Mouse (Mus musculus): Measurements from ENCODE around the gene Zbtb18.
"Not testable (repeated sequence)": the region's sequence is repeated elsewhere in the genome, so short reads cannot be mapped to it uniquely, and the experiment has no call there.

Zbtb18 gene

DNA sequence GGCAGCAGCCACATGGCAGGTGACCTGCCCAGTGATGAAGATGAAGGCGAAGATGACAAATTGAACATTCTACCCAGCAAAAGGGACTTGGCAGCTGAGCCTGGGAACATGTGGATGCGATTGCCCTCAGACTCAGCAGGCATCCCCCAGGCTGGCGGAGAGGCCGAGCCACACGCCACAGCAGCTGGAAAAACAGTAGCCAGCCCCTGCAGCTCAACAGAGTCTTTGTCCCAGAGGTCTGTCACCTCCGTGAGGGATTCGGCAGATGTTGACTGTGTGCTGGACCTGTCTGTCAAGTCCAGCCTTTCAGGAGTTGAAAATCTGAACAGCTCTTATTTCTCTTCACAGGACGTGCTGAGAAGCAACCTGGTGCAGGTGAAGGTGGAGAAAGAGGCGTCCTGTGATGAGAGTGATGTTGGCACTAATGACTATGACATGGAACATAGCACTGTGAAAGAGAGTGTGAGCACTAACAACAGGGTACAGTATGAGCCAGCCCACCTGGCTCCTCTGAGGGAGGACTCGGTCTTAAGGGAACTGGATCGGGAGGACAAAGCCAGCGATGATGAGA lies 5.5 kb downstream of the Zbtb18 start:
- no peak for DNase-seq (ENCODE audit: low spot score)

DNA sequence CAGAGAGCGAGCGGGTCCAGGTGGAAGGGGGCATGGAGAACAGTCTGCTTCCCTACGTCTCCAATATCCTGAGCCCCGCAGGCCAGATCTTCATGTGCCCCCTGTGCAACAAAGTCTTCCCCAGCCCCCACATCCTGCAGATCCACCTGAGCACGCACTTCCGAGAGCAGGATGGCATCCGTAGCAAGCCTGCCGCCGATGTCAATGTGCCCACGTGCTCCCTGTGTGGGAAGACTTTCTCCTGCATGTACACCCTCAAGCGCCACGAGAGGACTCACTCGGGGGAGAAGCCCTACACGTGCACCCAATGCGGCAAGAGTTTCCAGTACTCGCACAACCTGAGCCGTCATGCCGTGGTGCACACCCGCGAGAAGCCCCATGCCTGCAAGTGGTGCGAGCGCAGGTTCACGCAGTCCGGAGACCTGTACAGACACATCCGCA lies 6.0 kb downstream of the Zbtb18 start:
- DNase-seq (ENCODE audit: low spot score) = no peak

DNA sequence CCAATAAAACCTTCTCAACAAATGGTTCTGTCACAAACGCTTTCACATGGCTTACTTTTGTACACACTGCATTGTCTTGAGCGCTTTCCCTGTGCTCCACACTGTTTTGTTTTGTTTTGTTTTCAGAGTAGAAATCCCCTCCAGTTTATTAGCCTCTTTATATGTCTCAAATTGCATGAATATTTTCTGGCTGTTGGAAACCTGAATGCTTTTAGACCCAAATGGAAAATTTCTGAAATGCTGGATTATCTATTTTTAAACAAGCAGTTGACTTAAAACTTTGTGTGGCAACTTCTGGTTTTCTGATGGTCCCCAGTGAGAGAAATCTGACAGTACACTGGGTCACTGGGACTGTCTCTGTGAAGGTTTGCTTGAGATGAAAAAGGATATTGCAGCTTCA lies 6.8 kb downstream of the Zbtb18 start:
- DNase-seq (ENCODE audit: low spot score) = no peak

DNA sequence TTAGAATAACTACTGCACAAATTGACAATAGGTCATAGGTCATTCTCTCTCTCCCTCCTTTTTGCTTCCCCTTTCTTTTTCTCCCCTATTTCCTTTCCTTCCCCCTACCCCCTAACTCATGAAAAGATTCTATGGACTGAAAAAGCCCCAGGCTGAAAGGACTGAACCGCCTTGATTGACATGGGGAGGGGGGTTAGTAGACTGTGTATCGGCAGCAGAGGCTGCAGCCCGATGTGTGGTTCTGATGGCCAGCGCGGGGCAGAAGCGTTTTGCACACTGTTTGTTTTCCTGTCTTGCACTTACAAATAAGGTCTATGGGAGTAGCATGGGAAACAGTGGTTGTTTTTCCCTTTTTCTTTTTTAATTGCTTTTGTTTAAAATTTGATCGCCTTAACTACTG lies 7.7 kb downstream of the Zbtb18 start:
- DNase-seq (ENCODE audit: low spot score) = not testable (repeated sequence)

DNA sequence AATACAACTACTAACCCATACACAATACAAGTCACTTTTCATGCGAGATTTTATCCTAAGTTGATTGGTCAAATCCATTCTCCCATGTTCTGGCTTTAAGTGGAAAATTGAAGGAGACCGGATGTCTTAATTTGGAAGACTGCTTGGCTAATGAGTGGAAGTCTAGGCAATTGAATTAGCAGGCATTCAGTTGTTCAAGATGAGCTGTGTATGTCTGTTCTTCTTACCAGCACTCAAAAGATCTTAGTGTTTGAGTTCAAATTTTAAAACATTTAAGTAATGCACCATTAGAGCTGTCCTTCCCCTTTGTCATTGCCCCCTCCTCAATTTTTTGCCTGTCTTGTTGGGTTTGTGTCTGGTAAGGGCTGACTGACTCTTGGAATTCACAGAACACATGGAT lies 8.9 kb downstream of the Zbtb18 start:
- no peak for DNase-seq (ENCODE audit: low spot score)

DNA sequence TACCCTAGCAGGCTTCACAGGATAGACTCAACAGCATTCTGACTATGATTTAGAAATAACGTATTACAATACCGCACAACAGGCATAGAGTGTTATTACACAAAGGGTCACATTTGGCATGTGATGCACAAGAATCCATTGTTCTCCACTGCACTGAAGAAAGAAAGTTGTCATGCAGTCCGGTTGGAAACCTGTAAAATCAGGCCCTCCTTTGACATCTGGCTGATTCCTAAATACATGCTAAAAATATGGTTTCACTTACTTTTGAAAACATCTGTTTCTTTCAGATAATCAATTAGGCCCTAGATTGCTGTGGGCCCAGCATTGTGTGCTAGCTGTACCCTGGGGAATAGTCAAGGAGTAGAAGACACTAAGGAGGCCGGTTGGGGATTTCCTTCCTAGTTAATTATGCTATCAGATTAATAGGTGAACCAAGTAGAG lies 9.9 kb downstream of the Zbtb18 start:
- DNase-seq (ENCODE audit: low spot score) = no peak

DNA sequence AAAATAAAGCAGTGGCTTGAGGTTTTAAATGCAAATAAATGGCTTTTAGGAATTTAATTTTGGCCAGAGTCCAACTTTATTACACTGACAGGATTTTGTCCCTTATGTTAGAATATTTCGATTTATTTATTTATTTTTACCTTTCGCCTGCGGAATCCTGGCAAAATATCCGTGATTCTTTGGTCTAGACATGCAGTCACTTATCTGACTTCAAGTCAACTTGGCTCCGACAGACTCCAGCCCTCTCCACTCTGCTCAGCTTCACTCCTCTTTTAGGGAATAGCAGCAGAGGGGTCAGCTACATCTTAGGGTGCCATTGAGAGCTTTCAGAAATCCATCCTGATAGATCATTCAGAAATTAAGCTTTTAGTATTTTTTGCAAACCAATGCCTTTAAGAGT lies 10.8 kb downstream of the Zbtb18 start:
- DNase-seq (ENCODE audit: low spot score) = no peak

DNA sequence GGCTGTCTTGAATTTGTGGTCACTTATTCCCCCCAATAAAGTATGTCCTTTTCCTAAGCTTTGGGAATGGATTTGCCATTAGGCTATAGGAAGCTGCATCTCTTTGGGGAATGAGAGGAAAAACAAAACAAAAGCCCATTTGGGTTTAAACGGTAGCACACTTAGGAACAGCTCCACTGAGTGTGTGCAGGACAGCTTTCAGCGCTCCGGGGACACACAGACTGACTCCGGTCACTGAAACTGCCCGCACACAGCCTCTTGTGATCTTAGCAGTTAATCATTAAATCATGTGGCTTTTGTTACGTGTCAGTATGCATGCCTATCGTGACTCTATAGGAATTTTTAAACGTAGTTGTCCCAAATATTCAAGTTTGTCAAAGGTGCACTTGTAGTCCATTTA lies 11.7 kb downstream of the Zbtb18 start:
- no peak for DNase-seq (ENCODE audit: low spot score)

DNA sequence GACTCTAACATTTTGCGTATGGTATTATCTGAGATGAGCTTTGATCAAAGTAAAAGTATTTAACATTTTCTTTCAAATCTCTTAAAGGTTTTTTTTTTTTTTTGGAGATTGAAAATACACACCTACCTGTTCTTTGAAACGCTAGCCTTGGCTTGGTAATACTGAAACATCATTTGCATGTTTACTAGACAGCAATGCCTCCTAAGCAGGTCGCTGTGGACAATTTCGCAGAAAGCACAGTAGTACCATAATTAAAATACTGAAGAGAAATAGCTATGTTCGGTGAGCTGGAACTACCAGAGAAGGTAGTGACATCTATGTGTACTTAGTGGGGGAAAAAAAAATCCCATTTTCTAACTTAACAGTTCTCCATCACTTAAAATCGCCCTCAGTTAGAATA lies 12.3 kb downstream of the Zbtb18 start:
- DNase-seq (ENCODE audit: low spot score) = no peak

DNA sequence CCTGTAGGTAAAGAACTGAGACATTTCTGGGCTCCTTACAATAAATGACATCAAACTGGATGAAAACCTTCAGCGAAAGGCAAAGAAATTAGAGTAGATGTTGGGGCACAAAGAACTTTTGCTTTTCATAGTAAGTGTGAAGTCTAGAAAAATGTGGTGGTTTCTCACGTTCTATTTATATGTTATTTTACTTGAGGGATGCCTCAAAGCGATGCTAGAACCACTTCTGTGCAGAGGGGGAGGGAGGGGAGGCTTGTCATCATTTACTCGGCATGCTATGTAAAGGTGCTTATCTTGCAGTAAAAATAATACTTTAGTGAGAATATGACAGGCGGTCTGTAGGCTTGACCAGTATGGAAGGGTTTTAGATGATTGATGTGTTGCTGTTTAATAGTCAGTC lies 13.3 kb downstream of the Zbtb18 start:
- no peak for DNase-seq (ENCODE audit: low spot score)

DNA sequence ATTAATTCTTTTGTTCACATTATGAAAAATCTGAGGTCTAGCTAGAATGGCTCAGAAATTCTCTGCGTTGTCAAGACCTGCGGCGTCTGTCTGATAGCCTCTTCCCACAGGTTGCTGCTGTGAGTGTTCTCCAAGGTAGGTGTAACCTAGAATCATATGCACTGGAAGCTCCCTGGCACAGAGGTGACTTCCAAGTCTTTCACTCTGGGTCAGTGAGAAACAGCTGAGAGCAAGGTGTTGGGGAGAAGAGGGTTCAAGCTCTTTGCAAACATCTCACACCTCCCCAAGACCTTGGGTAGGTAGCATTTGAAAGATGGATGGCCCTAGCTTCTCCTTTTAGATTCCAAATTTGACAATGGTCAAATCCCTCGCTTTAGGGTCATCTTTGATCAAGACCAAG lies 14.1 kb downstream of the Zbtb18 start:
- no peak for DNase-seq (ENCODE audit: low spot score)

DNA sequence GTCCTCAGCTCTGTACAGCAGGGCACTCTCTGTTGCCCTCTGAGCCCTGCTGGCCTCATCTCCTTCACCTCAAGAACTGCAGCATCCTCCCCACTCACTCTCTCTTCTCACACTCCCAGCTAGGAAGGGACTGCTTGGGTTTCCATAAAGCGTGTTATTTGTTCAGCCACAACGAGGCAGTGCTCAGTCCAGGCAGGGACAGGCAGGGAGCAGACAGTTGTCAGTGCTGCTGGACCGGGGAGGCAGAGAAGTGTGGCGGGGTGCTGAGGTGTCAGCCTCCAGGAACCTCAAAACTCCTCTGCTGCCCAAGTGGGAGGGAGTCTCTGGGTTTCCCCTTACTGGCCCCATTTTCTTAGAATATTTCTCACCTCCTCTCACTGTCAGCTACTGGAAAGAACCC lies 14.6 kb downstream of the Zbtb18 start:
- DNase-seq (ENCODE audit: low spot score) = no peak

DNA sequence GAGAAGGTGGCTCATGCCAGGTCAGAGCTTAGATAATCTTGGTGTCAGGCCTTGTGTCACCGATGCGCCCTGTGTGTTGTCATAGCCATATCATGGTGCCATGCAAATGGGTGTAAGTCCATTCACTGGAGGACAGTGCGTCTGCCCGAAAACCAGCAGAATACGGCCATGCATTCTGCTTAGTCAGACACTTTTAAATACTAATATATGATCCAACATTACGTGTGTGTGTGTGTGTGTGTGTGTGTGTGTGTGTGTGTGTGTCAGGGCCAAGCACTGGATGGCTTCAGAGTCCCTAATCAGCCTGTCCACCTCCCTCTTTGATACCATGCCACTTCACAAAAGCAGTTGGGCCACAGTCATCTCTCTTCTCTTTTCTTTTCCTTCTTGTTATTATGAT lies 15.8 kb downstream of the Zbtb18 start:
- DNase-seq (ENCODE audit: low spot score) = no peak

DNA sequence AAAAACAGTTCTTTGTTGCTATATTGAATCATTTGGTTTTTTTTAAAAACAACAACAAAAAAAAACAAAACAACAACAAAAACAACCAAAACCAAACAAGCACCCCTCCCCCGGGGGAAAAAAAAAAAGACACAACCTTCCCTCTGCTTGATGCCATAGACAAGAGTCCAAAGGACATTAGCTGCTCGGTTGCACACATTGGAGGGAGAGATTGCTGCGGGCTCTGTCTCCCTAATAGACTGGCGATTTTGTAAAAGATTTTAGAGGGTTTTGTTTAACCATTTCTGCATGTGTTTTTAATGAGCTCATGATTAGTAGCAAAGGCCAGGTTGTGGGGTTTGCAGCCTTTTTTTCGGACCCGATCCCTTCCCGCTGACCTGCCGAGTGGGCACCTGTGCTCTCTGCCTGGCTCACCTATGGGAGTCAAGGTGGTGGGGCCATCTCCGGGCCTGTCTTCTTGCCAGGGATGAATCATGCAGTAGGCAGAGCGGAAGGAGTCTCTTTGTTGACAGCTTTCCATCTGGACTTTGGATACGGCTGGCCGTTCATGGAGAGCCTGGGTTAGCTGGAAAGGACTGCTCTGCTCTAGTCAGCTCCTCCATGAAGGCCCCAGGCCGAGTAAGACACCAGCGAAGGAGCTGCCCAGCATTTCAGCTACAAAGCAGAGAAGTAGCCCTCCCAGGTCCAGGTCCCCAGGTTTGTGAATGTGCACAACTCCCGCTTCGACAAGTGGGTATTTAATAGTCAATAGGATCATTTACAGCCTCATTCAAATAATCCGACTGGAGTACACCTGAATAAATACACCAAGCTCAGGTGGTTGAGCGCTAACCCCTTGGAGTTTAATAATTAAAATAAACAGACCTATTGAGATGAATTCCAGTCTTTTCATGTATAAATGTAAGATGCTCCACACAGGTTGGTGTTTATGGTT lies 16.6 kb downstream of the Zbtb18 start:
- DNase-seq (ENCODE audit: low spot score) = no peak

DNA sequence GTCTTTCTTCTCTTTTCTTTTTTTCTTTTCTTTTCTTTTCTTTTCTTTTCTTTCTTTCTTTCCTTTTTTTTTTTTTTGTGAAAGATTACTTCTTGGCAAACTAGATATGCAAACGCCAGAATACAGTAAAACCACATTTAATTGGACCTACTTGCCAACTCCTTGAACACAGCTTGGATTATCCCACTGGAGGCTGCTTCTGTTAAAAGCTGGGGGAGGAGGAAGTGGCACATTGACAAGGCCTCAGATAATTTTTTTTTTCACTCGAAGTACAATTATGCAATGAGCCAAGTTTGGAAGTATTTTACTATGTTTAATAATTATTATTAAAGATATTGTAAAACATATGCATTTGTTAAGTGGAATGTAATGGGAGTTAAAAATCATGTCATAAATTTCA lies 17.4 kb downstream of the Zbtb18 start:
- DNase-seq (ENCODE audit: low spot score) = no peak

DNA sequence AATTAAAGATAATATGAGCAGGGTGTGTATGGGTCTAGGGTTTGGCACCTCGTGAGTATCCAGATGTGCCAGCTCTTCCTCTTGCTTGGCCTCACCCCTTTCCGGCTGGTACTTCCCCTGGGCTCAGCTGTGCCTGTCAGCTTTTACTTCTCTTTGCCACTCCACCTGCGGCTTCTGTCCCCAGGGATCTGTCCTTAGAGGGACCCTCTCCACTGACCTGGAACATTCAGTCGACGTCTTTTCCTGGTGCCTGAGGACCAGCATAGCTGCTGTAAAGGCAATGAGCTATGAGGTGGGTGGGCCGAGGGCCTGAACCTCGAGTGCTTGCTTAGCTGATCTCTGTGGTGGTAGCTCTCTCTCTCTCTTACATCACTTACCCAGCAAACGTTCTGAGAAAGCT lies 25.0 kb downstream of the Zbtb18 start:
- DNase-seq (ENCODE audit: low spot score) = peak; percentile 30

DNA sequence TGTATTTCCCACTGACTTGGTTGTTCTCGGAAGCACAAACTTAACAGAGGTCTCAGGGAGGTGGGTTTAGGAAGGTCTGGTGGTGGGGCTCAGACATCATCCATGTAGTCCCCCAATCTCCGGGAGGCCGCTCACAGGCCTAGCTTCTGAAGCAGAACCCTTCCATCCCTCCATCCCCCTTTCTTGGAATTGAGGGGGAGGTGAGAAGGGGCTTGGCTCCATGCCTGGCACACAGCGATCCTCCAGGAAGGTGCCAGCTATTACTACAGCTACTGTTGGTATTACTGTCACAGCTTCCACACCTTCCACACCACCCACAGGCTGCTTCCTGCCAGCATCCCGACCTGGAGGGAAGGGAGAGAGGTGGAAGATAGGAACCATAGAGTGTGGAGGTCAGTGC lies 26.3 kb downstream of the Zbtb18 start:
- no peak for DNase-seq (ENCODE audit: low spot score)

DNA sequence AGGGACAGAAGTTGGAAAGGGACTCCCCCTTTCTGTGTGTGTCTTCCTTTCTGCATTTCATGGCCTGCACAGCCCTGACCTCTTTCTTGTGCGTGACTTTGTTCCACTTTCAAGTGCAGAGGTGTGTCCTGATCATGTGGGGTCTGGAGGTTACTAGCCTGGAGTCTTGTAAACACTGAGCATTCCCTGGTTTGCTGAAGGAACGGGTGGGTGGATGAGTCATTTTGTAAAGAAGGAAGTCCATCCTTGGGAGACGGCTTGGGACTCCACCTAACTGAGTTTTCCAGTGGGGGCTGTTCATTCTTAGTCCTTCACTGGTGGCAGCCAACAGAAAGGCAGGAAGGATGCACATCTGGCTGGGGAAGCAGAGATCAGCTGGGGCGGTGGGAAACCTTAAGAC lies 27.9 kb downstream of the Zbtb18 start:
- DNase-seq (ENCODE audit: low spot score) = no peak

DNA sequence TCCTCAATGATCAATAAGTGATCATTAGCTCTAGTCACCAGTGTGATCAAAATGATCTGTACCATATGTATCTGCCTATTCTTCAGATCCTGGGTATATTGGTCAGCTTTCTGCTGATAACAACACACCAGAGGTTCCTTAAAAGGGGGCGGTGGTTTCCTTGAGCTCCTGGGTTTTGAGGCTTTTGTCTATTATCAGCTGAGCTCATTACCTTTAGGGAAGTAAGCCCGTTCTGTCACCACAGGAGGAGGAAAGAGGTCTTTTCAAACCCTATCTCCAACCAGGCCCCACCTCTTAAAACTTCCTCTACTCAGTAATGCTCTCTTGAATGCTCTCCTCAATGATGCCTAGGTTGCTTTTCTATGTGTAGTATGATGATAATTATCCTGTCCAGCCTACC lies 28.8 kb downstream of the Zbtb18 start:
- no peak for DNase-seq (ENCODE audit: low spot score)

DNA sequence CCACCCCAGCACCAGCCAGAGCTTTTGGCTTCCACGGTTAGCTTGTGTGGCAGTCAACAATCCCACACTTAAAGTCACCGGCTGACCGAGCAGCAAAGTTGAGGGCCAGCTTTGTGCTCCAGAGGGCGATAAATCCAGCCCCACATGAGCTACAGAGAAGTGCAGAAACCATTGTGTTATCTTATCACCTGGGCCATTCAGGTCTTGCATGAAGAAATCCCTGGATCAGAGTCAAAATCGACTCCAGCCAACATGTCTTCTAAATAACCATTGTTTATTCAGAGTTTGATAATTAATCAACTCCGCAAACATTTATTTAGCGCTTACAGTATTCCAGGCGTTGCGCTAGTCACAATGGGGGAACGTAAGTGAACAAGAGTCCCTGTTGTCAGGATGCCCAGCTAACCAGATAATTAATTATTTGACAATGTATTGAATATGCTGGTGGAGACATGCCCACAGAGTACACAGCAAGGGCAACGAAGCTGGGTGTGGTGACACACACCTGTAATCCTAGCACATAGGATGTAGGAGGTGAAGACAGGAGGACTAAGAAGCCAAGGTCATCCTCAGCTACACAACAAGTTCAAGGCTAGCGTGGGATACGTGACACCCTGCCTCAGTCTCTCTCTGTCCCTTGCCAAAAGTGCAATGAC lies 33.5 kb downstream of the Zbtb18 start:
- DNase-seq (ENCODE audit: low spot score) = no peak

DNA sequence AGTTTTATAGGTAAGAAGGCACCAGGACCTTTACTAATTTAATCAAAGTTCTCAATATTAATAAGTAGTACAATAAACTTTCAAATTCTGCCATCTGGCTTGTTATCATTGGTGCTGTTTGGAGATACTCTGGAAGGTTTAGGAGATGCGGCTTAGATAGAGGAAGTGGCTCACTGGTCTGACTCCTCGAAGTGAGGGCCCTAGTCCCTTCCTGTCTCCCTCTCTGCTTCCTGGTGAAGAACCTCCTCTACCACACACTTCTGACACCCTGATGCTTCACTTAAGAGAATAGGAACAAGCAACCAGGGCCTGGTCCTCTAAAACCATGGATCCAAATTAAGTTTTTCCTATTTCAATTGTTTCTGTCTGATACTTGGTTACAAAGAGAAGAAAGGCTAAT lies 36.4 kb downstream of the Zbtb18 start:
- DNase-seq (ENCODE audit: low spot score) = no peak

DNA sequence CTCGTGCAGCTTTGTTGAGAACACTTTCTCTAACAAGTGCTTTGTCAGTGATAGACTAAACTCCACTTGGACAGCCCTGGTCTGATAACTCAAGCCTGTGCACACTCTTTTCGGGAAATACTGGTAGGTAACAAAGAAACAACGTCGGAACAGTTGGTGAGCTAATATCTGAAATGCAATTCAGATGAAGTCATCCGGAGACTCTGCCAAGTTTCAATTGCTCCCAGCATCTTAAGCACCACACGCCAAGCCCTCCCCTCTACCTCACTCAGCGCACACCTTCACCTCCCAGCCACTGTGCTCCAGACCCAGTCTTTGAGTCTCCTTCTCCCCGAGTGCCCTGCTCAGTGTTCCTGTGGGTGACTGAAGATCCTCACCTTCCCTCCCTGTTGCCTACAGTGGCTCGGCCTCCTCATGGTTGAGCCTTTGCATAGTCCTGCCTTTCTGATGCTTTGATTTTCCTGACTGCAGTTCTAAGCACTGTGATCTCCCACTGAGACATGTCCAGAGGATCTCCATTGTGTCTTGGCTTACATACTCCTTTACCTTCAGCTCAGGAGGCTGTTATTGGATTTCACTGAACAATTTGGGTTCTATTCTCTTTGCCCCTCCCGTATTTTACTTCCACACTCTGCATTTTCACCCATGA lies 37.3 kb downstream of the Zbtb18 start:
- no peak for DNase-seq (ENCODE audit: low spot score)

DNA sequence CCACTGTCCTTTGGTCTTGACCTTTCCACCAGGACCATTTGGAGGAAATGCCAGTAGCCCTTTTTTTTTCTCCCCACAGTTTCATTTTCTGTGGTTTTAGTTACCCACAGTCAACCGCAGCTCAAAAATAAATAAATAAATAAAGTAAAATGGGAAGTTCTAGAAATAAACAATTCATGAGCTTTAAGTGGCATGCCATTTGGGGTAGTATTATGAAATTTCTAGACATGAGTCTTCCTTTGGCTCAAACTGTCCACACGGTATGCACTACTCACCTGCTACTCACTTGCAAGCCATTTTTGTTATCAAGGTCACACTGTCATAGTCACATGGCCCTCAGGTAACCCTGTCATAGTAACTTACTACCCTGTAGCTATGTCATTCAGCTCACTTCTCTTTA lies 41.5 kb downstream of the Zbtb18 start:
- no peak for DNase-seq (ENCODE audit: low spot score)

Data from T-cell, adult 2 months (primary cell).